Mouse (Mus musculus): ENCODE data around the gene 4921509C19Rik.
"Not testable (repeated sequence)": the region's sequence is repeated elsewhere in the genome, so short reads cannot be mapped to it uniquely, and the experiment has no call there.

4921509C19Rik gene

DNA sequence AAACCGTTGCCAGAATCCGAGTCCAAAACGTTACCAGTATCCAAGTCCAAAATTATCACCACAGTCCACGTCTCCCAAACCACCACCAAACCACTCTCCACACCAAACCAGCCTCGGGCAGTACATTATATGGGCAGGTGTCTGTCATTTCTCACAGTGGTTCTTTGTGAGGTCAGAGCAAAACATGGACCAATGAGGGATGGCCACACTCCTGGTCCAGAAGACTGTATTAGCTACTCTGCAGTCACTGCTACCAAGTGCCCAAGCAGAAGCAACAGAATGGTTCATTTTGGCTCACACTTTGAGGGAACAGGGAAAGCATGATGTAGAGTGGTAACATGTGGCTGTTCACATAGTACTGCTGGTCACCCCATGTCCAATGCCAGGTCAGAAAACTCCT lies at the start of gene 4921509C19Rik:
TSS of gene 4921509C19Rik (minus strand) at position 101 of the 400 bp plus-strand sequence.
- DNase-seq (ENCODE audit: low spot score) = not testable (repeated sequence)

DNA sequence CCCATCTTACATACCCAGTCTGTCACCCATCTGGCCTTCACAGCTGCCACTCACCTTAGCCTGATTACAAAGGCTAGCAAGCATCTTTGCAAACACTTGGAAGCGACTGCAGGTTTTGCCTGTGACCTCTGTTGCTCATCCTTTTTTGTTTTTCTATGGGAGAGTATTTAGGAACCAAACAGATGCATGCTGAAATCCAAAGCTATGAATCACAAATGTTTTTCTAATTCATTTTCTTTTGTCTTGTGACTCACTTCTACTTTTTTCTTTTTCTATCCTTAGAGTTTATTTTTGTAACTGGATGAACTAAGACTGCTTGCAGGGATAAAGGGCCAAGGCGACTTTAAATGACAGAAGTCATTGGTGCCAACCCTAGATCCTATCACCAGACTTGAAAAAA lies 49.6 kb upstream of the 4921509C19Rik start:
- no peak for DNase-seq (ENCODE audit: low spot score)

DNA sequence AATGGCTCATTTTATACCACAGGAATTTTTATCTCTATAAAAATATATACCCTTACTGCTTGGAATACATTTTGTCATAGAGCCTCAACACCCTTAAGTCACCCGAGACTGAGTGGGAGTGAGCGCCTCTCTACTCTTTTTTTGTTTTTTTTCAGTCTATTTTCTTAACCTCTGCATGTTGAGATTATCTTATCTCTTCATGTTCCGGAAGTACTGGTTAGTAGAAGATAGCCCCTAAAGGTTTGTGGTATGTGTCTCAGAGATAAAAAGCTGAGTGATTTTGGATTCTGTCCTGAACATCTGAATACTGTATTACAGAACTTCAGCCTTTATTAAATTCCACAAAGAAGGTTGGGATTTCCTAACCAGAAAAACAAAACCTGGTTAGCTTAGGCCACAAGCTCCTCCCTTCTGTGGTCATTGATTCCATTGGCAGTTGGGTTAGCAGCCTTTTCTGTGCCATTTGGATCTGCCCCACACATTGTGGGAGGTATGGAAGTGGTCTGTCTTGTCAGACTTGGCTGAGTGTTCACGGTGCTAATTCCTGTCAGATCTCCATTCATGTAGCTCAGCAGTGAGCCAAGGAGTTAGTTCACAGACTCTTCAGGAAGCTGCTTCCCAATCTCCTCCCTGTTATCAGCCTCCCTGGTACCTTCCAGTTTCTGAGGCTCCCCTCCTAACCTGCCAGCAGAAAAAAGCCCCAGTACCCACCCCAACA lies 48.5 kb upstream of the 4921509C19Rik start:
- DNase-seq (ENCODE audit: low spot score) = no peak

DNA sequence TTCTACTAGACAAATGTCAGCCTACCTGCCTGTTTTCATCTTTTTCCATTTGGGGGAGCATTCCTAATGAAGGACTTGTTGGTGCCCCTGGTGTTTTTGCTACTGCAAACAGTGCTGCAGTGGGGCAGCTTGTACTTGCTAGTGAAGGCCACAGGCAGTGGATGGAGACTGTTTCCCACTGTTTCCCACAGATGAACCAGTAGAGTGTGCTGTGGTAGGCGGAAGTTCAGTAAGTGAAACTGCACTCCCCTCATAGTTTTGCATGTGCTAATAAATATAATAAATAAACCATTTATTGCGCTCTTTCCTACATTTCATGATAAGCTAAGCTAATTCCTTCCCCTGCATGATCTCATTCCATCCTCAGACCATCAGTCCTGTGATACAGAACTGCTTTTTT lies 43.0 kb upstream of the 4921509C19Rik start:
- DNase-seq (ENCODE audit: low spot score) = no peak

DNA sequence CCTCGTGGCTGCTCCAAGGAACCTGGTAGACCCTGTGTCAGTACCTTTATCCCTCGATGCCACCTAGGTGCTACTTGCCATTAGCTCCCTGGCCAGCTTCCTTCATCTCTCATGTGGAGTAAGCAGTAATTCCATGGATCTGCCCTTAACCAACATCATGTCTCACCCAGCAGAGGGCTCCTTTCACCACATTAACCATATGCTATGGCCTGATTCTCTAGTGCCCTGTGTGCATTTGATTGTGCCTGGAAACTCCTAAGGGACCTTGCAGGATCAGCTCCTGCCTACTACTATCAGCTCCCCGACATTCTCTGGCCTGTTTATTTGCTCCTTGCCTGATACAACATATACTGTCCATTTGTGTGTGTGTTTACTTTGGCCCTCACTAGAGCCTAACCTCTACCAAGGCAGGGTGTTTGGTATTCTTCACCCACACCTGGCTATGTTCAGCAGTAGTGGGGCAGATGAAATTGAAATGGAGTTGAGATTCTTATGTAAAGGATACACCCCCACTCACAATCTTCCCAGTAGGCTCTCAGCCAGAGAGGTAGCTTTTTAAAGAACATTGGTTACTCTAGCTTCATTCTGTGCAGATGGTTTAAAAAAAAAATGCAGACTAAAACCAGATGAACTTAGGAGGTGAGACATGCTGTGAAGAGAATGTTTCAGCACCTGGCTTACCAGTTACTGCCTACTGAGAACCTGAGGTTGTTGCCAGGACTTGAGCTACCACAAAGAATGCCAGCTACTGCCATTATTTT lies 37.8 kb upstream of the 4921509C19Rik start:
- peak; percentile 46 for DNase-seq (ENCODE audit: low spot score)

DNA sequence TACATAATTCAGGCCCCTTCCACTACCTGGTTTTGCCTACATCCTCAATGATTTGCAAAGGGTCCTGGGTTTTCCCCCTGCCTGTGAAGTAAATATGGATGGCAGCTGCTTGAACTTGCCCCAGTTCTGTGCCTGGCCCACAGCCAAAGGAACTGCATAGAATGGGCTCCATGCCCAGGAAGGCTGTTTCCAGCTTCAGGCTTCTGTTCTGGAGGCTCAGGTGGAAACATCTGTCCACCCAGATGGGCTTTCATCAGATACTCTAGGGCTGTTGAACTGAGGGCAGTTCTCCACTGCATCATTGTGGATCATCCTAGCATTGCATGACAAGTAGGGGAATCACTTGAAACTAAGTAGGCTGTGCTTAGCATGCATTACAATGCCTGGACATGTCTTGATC lies 36.2 kb upstream of the 4921509C19Rik start:
- DNase-seq (ENCODE audit: low spot score) = peak; percentile 67

DNA sequence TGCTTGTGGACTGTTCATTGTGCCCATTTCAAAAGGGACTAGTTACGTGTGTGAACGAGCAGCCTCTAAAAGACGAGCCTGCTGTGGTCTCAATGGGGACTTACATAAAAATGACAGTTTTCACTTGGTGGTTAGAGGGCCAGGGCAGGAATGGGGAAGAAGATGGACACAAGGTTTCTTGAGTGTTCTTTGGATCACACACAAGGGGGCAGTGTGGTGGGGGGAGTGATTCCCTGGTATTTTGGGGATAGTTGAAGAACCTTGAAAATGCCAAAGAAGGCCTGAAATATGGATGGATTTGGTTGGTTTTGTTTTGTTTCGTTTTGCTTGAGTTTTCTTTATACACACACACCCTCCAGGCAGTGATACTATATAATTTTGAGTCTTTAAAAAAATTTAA lies 28.3 kb upstream of the 4921509C19Rik start:
- DNase-seq (ENCODE audit: low spot score) = no peak

DNA sequence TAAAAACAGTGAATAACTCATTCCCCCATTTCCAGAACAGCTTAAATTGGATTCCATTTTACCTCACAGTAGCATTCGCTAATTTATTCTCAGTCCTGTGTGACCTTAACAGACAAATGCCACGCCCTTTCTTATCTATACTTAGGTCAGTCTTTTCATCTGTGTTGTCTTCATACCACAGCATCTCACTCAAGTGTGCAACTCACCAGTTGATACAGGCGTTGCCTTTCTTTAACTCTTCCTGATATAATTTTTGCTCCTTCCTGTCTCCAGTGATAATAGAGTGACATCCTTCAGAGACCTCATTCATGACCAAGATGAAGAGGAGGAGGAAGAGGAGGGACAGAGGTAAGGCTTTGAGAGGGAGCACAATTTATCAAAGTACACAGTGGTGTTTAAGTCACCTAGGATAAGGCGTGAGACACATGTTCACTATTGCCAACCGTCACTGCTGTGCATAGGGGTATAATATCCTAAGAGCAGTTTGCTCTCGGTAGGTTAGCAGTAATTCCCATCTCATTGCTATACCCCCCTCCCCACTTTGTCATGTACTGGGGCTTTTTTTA lies 24.6 kb upstream of the 4921509C19Rik start:
- no peak for DNase-seq (ENCODE audit: low spot score)

DNA sequence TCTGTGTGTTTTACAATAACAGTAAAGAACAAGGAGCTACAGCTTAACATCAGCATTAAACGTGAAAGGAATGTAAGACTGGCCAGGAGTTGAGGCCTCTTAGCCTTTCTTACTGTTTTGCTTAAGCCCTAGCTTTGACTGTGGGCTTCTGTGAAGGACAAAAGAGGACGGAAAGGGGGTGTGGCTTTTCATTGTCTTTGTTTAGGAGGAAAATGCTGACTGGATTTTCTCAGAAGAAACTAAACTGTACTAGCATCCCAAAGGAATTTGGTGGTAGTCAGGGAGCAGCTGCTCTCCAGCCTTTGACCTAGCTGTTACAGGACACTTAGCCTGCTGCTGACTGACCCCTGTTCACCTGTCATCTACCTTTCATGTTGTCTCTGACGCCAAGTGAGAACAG lies 22.4 kb upstream of the 4921509C19Rik start:
- DNase-seq (ENCODE audit: low spot score) = no peak

DNA sequence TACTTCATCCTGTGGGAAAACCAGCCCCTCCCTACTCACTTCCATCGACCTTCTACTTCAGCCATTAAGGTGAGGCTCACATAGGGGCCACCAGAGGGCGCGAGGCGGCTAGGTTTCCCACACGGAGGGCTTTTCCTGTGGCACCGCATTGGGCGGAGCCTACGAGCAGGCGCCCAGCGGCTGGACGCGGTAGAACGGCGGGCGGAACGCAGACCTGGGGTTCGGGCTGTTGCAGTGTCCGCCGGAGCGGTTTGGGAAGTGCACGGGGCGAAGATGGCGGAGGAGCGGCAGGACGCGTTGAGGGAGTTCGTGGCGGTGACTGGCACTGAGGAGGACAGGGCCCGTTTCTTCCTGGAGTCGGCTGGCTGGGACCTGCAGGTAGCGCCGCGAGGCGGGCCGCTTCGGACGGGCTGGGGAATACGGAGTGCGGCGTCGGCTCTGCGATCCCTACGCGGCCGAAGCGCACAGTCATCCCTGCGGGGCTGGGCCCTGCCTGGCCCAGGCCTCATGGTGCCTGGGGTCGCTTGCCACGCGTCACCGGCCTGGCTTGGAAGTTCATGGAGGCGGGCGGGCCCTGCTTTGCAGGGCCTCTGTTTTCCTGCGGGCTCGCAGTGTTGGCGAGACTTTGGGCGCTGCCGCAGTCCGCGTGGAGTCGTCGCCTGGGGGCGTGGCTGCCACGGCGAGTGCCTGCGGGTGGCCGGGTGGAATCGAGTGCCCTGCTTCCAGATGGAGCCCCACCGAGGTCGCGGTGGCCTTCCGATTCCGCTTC lies 18.3 kb upstream of the 4921509C19Rik start, which contains the start of gene Nsfl1c:
TSS of gene Nsfl1c (plus strand) at position 148 of the 769 bp plus-strand sequence.
- DNase-seq (ENCODE audit: low spot score) = peak; percentile 96

DNA sequence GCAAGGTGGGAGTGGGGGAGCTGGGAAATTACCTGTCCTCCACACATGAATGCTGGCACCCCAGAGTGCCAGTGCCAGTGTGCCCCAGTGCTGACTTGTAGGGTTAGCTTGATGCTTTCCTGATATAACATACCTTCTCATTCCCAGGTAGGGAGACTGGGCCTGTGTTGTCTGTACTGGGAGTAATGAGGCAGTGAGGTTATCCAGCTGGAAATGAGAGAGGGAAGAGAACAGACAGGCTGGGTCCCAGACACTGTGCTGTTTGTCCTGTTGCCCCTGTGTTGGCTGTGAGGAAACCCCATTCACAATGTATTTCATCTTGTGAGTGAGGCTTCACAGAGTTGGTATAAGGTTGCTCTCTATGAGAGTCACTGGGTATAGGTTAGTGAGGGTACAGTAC lies 10.5 kb upstream of the 4921509C19Rik start:
- no peak for DNase-seq (ENCODE audit: low spot score)

DNA sequence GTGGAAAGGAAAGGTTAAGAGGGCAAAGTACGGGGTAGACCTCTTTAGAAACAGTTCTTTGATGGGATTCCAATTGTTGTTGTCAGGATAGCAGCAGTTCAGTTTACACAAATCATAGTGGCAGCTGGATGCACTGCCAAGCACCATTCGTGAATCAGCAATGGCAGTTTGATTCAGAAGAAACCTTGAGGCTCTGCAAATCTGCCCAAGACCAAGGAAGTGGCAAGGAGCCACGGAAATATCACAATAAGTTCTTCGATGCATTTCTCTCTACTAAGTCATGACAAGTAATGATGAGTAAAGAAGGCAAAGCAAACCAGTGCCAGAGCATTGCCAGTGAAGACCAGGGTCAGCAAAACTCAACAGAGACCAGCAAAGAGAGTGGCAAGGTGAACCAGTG lies 41.0 kb downstream of the 4921509C19Rik start:
- not testable (repeated sequence) for DNase-seq (ENCODE audit: low spot score)

DNA sequence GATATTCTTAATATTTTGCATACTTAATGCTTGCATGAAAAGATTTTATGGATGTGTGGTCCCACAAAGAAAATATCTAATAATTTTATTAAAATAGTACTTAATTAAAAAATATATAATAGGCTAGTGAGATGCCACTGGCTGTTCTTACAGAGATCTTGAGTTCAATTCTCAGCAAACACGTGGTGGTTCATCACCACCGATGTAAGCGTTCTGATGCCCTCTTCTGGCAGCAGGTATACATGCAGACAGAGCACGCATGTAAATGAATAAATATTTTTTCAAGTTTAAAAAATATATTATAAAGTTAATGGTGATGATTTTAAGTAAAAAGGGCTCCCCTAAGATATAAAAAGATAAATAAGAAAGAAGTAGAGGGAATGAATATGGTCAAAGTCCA lies 41.8 kb downstream of the 4921509C19Rik start:
- DNase-seq (ENCODE audit: low spot score) = not testable (repeated sequence)
